Mouse (Mus musculus): Measurements from ENCODE around the gene Setx. TPM values are rescaled to one million over a fixed set of nuclear protein-coding genes. Genes with fewer than 3 reads are reported as not detected.
A peak's percentile ranks its signal among the peaks of the same experiment; 100 is the strongest.

The Setx gene
- polyA plus RNA-seq, 1 experiment, result 14.5 TPM

- no peak for DNase-seq
- 93% methylated on average over 7 of the region's 7 CpGs for WGBS
- no peaks in the 10 kb centered on the region; the same call in 1 of the 2 replicates for H3K27me3 ChIP-seq (ENCODE audit: control insufficient read depth, insufficient read depth, low read length)
- H3K27ac ChIP-seq (ENCODE audit: control insufficient read depth, insufficient read depth, low read length), result no peak overlapping the region
- H3K4me3 ChIP-seq (ENCODE audit: control insufficient read depth, insufficient read depth, low read length), result no peak overlapping the region
- no peak for TF ChIP-seq CTCF (IDR thresholded peaks at IDR 0.05; ENCODE audit: borderline replicate concordance, control insufficient read depth, extremely low read depth, insufficient read depth, low read length, poor library complexity)
- TF ChIP-seq POLR2A (IDR thresholded peaks at IDR 0.05; ENCODE audit: control insufficient read depth, extremely low read depth, insufficient read depth, low read length, poor library complexity), result no peak
- no peaks in the 10 kb centered on the region for H3K36me3 ChIP-seq (ENCODE audit: control insufficient read depth, insufficient read depth, low read length)
- peaks cover 8% of the 10 kb centered on the region for H3K4me1 ChIP-seq (replicated peaks; ENCODE audit: control insufficient read depth, insufficient read depth, low read length)
These were observed 66.4 kb downstream of the Setx start for GRCm38 (mm10) chr2:29190392-29190791.

DNA sequence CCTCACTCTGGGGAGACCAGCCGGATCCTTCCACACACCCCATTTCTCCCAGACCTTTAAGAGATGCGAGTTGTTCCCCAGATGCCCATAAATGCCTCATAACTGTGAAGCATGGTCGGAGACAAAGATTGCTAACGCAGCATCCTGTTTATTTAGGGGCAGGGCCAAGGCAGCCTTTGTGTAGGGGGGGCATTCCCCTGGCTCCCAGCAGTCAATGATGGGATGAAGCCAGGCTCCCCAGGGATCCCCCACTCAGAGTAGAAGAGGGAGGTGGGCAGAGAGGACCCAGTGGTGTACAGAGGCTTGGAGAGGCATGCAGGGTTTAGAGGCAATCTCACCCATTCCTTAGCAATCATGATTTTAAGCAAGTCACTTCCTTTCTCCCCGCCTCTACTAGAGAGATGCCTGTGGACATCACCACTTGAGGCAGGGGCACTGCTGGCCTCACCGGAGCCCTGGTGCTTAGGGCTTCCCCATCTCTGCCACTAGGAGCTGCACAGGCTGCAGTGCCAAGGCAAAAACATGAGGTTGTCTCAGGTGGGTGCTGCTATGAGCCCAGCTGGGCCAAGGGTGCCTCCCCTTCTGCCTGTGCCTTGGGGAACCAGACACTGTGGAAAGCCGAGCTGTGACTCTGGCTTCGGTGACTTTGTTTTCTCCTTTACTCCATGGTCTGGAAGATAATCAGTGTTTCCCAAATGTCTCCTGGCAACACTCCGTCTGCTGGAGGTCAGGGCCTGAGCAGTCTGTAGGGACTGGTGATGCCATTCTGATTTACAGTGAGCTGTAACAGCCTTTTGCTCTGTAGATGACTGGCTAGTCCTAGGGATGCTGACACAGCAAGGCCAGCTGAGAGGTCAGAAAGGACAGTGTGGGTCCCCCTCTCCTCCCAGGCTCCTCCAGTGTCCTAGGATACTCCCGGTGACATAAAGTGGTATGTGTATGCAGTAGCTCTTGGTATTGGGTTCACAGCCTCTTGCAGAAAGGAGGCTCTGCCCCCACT, 67.5 kb downstream of the Setx start:
- no peak for DNase-seq
- no peak for TF ChIP-seq POLR2A (IDR thresholded peaks at IDR 0.05; ENCODE audit: control insufficient read depth, extremely low read depth, insufficient read depth, low read length, poor library complexity)
- TF ChIP-seq CTCF (IDR thresholded peaks at IDR 0.05; ENCODE audit: borderline replicate concordance, control insufficient read depth, extremely low read depth, insufficient read depth, low read length, poor library complexity), result no peak
- WGBS, result 75% methylated on average over 10 of the region's 10 CpGs
- Histone ChIP-seq H3K4me3 (ENCODE audit: control insufficient read depth, insufficient read depth, low read length) (no peak overlapping the region), H3K27ac (ENCODE audit: control insufficient read depth, insufficient read depth, low read length) (no peak overlapping the region), H3K27me3 (ENCODE audit: control insufficient read depth, insufficient read depth, low read length) (no peaks in the 10 kb centered on the region; the same call in 1 of the 2 replicates), H3K4me1 (replicated peaks; ENCODE audit: control insufficient read depth, insufficient read depth, low read length) (peaks cover 8% of the 10 kb centered on the region), H3K36me3 (ENCODE audit: control insufficient read depth, insufficient read depth, low read length) (no peaks in the 10 kb centered on the region)

DNA sequence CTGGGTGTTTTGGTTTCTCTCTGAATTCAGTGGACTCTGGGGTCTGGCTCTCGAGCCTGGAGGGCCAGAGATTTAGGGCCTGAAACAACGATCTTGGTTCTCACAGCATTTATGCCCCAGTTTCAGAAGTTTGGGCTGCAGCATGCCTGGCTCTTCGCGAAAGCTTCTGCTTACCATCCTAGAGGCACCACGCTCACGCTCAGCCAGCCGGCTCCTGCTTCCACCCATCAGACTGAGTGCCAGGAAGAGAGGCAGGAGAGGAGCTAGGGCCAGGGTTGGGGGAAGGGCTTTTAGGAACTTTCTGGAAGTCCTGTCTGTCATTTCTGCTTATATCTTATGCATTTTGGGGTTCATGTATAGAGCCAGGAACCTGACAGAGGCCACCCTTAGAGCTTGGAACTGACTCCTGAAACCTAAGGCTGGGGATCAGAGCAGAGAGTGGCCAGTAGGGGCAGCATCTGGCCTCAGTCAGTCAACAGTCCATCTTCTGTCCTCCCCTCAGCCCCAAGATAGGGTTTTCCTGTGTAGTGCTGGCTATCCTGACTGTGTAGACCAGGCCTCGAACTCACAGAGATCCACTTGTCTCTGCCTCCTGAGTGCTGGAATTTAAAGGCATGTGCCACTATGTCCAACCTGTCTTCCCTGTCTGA, 68.8 kb downstream of the Setx start:
- peaks cover 8% of the 10 kb centered on the region for H3K4me1 ChIP-seq (replicated peaks; ENCODE audit: control insufficient read depth, insufficient read depth, low read length)
- H3K4me3 ChIP-seq (ENCODE audit: control insufficient read depth, insufficient read depth, low read length), result no peak overlapping the region
- DNase-seq, result no peak
- no peaks in the 10 kb centered on the region for H3K36me3 ChIP-seq (ENCODE audit: control insufficient read depth, insufficient read depth, low read length)
- H3K27ac ChIP-seq (ENCODE audit: control insufficient read depth, insufficient read depth, low read length), result no peak overlapping the region
- TF ChIP-seq CTCF (IDR thresholded peaks at IDR 0.05; ENCODE audit: borderline replicate concordance, control insufficient read depth, extremely low read depth, insufficient read depth, low read length, poor library complexity) (no peak), POLR2A (IDR thresholded peaks at IDR 0.05; ENCODE audit: control insufficient read depth, extremely low read depth, insufficient read depth, low read length, poor library complexity) (no peak)
- 91% methylated on average over 8 of the region's 8 CpGs for WGBS
- no peaks in the 10 kb centered on the region; the same call in 1 of the 2 replicates for H3K27me3 ChIP-seq (ENCODE audit: control insufficient read depth, insufficient read depth, low read length)

DNA sequence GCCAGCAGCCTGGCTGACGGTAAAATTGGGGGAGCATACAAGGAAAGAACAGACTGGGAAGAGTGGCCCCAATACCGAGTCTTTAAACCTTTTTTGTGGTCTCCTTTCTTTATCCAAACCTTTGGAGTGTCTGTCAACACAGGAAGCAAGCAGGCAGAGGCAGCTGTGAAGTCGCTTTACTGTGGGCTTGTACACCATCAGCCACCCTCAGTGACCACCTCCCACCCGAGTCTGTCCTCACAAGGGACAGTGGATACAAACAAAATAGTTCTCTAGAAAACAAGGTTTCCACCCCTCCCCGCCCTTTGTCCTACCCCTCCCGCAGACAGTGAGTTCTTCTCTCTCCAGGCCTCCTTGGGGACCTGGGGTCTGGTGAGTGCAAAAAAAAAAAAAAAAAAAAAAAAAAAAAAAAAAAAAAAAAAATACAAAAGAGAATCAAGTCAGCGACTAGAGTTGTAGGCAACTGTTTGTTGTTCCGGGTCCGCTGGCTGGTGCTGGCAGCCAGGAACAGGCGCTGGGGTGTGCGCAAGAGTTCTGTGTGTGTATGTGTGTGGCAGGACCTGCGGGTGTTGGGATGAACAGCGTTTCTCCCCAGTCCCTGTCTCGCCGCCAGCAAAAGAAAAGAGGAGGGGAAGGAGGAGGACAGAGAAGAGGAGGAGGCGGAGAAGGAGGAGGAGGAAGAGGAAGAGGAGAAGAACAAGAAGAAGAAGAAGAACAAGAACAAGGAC, 70.0 kb downstream of the Setx start:
- Histone ChIP-seq H3K27ac (ENCODE audit: control insufficient read depth, insufficient read depth, low read length) (no peak overlapping the region), H3K4me3 (ENCODE audit: control insufficient read depth, insufficient read depth, low read length) (peak overlapping the region; percentile 33), H3K4me1 (replicated peaks; ENCODE audit: control insufficient read depth, insufficient read depth, low read length) (peaks cover 8% of the 10 kb centered on the region), H3K27me3 (ENCODE audit: control insufficient read depth, insufficient read depth, low read length) (no peaks in the 10 kb centered on the region; the same call in 1 of the 2 replicates), H3K36me3 (ENCODE audit: control insufficient read depth, insufficient read depth, low read length) (no peaks in the 10 kb centered on the region)
- WGBS, result 29% methylated on average over 16 of the region's 16 CpGs
- TF ChIP-seq POLR2A (IDR thresholded peaks at IDR 0.05; ENCODE audit: control insufficient read depth, extremely low read depth, insufficient read depth, low read length, poor library complexity) (no peak), CTCF (IDR thresholded peaks at IDR 0.05; ENCODE audit: borderline replicate concordance, control insufficient read depth, extremely low read depth, insufficient read depth, low read length, poor library complexity) (no peak)
- DNase-seq, result no peak

DNA sequence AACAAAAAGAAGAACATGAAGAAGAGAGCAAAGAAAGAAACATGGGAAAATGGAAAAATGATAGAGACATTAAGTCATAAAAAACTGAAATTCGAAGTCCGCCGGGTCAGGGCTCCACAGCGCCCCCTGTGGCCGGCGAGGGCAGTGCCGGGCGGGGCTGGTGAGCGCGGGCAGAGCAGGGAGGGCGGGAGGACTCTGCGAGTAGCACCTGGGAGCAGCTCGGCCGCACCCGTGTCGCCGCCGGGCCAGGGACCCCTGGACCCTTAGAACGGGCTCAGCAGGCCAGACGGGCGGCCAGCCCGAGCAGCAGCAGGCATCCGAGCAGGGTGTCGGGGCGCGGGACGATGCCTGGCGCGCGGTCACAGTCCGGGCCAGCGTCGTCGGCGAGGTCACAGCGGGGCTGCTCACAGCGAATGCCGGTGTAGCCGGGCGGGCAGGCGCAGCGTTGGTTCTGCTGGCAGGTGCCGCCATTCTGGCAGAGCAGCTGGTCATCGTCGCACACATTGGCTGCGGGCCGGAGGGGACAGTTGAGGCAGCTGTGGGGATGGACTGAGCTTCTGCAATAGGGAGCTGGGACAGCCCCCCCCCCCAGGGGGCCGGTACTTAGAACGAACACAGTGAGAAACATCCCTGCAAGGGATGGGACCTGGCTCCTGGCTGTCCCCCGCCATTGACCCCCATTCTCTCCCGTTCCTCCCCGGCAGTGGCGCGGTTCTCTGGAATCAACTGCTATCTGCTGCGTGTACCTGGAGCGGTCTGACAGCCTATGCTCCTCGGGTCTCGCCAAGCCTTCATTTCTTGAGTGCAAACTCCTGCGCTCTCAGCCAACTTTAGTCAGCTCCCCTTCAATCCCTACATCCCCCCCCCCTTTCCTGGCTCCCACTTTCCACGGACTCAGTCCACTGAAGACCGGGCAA, 70.8 kb downstream of the Setx start:
- H3K4me3 ChIP-seq (ENCODE audit: control insufficient read depth, insufficient read depth, low read length), result peak overlapping the region; percentile 52
- peak; percentile 87 for DNase-seq
- WGBS, result 6% methylated on average over 60 of the region's 61 CpGs
- TF ChIP-seq CTCF (IDR thresholded peaks at IDR 0.05; ENCODE audit: borderline replicate concordance, control insufficient read depth, extremely low read depth, insufficient read depth, low read length, poor library complexity), result peak; percentile 96
- no peak for TF ChIP-seq POLR2A (IDR thresholded peaks at IDR 0.05; ENCODE audit: control insufficient read depth, extremely low read depth, insufficient read depth, low read length, poor library complexity)
- no peaks in the 10 kb centered on the region; the same call in 1 of the 2 replicates for H3K27me3 ChIP-seq (ENCODE audit: control insufficient read depth, insufficient read depth, low read length)
- H3K36me3 ChIP-seq (ENCODE audit: control insufficient read depth, insufficient read depth, low read length), result no peaks in the 10 kb centered on the region
- H3K4me1 ChIP-seq (replicated peaks; ENCODE audit: control insufficient read depth, insufficient read depth, low read length), result peaks cover 8% of the 10 kb centered on the region
- no peak overlapping the region for H3K27ac ChIP-seq (ENCODE audit: control insufficient read depth, insufficient read depth, low read length)
